Mouse (Mus musculus) limb, embryonic 10.5 days (tissue): ENCODE results near the gene Itga11. TPM values are rescaled to one million over a fixed set of nuclear protein-coding genes. Genes with fewer than 3 reads are reported as not detected.
"Not testable (repeated sequence)": the region's sequence is repeated elsewhere in the genome, so short reads cannot be mapped to it uniquely, and the experiment has no call there.

Experiments used
- DNase-seq: peaks from one replicate; pipeline ENCODE4 v3.0.0-alpha.2; 2017; ENCODE audit warnings: low spot score
- H3K27ac ChIP-seq: fragments of 300-500 bp; sonication (generic); 2 replicates; pipeline ENCODE4 v1.5.1; 2016; ENCODE audit warnings: mild to moderate bottlenecking
- H3K27me3 ChIP-seq: fragments of 300-500 bp; sonication (generic); 2 replicates; pipeline ENCODE4 v1.6.1; 2016; ENCODE audit warnings: low read depth, mild to moderate bottlenecking; ENCODE audit not compliant: poor library complexity, severe bottlenecking
- H3K36me3 ChIP-seq: fragments of 300-500 bp; sonication (generic); 2 replicates; pipeline ENCODE4 v1.6.1; 2016; ENCODE audit warnings: mild to moderate bottlenecking, moderate library complexity
- H3K4me1 ChIP-seq: fragments of 300-500 bp; sonication (generic); 2 replicates; pipeline ENCODE4 v1.6.1; 2016
- H3K4me3 ChIP-seq: fragments of 300-500 bp; sonication (generic); 2 replicates; pipeline ENCODE4 v1.5.1; 2016; ENCODE audit warnings: mild to moderate bottlenecking, moderate library complexity
- H3K9me3 ChIP-seq: fragments of 300-500 bp; sonication (generic); replicated peaks from 2 replicates; pipeline ENCODE4 v1.6.1; 2016; ENCODE audit warnings: mild to moderate bottlenecking
- WGBS: fragments of 180-500 bp; shearing (Covaris S2); methylation state at CpG from one replicate; pipeline ENCODE4 v1.1.7; 2016; 5-methylcytosine and 5-hydroxymethylcytosine counted together
- polyA plus RNA-seq: library from polyadenylated mRNA; unstranded; fragments of >200 nt; fragmentation: Nextera tagmentation; extraction: Ambion mirVana; gene quantifications from 2 replicates; pipeline ENCODE4 v1.2.1, GENCODE M21; 2016

Itga11 gene
- polyA plus RNA-seq, 1 experiment from 2014 or later = 2.2 TPM

GRCm38 (mm10) chr9:62659026-62659425, 18.6 kb upstream of the Itga11 start:
- Histone ChIP-seq H3K4me3 (no peak overlapping the region), H3K27ac (no peak overlapping the region), H3K27me3 (no peaks in the 10 kb centered on the region), H3K9me3 (no peaks in the 10 kb centered on the region), H3K4me1 (peaks cover 10% of the 10 kb centered on the region), H3K36me3 (no peaks in the 10 kb centered on the region)
- no peak for DNase-seq
- WGBS = 86% methylated on average over 4 of the region's 4 CpGs

GRCm38 (mm10) chr9:62660971-62661370, 16.7 kb upstream of the Itga11 start:
- 94% methylated on average over 9 of the region's 9 CpGs for WGBS
- not testable (repeated sequence) for H3K9me3 ChIP-seq, H3K27ac ChIP-seq, H3K27me3 ChIP-seq, H3K36me3 ChIP-seq, DNase-seq, H3K4me3 ChIP-seq
- peaks cover 12% of the 10 kb centered on the region for H3K4me1 ChIP-seq

GRCm38 (mm10) chr9:62663443-62663842, 14.2 kb upstream of the Itga11 start:
- Histone ChIP-seq H3K27ac (no peak overlapping the region), H3K27me3 (no peaks in the 10 kb centered on the region), H3K9me3 (no peaks in the 10 kb centered on the region), H3K36me3 (no peaks in the 10 kb centered on the region), H3K4me3 (no peak overlapping the region), H3K4me1 (peaks cover 12% of the 10 kb centered on the region)
- no peak for DNase-seq
- WGBS = 33% methylated on average over 2 of the region's 2 CpGs

- WGBS = 62% methylated on average over 10 of the region's 10 CpGs
- no peaks in the 10 kb centered on the region for H3K27me3 ChIP-seq
- H3K27ac ChIP-seq = no peak overlapping the region
- no peaks in the 10 kb centered on the region for H3K36me3 ChIP-seq
- H3K9me3 ChIP-seq = no peaks in the 10 kb centered on the region
- no peak for DNase-seq
- H3K4me3 ChIP-seq = no peak overlapping the region
- peaks cover 12% of the 10 kb centered on the region for H3K4me1 ChIP-seq
These were observed 13.4 kb upstream of the Itga11 start for GRCm38 (mm10) chr9:62664115-62664725.

- Histone ChIP-seq H3K27me3 (no peaks in the 10 kb centered on the region), H3K4me3 (no peak overlapping the region), H3K4me1 (peaks cover 12% of the 10 kb centered on the region), H3K27ac (no peak overlapping the region), H3K36me3 (no peaks in the 10 kb centered on the region), H3K9me3 (no peaks in the 10 kb centered on the region)
- WGBS = 71% methylated on average over 4 of the region's 4 CpGs
- DNase-seq = no peak
These were observed 11.7 kb upstream of the Itga11 start for GRCm38 (mm10) chr9:62665892-62666291.

- no peak overlapping the region for H3K4me3 ChIP-seq
- H3K27ac ChIP-seq = no peak overlapping the region
- WGBS = 90% methylated on average over 4 of the region's 4 CpGs
These were observed 9.1 kb upstream of the Itga11 start for GRCm38 (mm10) chr9:62668503-62668902.

GRCm38 (mm10) chr9:62673241-62673640, 4.4 kb upstream of the Itga11 start:
- Histone ChIP-seq H3K4me3 (no peak overlapping the region), H3K27me3 (peaks cover 28% of the 10 kb centered on the region), H3K9me3 (no peaks in the 10 kb centered on the region), H3K36me3 (no peaks in the 10 kb centered on the region), H3K4me1 (peaks cover 14% of the 10 kb centered on the region), H3K27ac (no peak overlapping the region)
- no peak for DNase-seq
- WGBS = 89% methylated on average over 7 of the region's 7 CpGs

More at GRCm38 (mm10) chr9:62668503-62668902, 9.1 kb upstream of the Itga11 start:
- no peaks in the 10 kb centered on the region for H3K27me3 ChIP-seq
- peaks cover 10% of the 10 kb centered on the region for H3K4me1 ChIP-seq
- H3K9me3 ChIP-seq = no peaks in the 10 kb centered on the region
- no peak for DNase-seq
- H3K36me3 ChIP-seq = no peaks in the 10 kb centered on the region

GRCm38 (mm10) chr9:62675172-62675571, 2.5 kb upstream of the Itga11 start:
- 87% methylated on average over 1 of the region's 1 CpGs for WGBS
- DNase-seq = no peak
- Histone ChIP-seq H3K36me3 (no peaks in the 10 kb centered on the region), H3K9me3 (no peaks in the 10 kb centered on the region), H3K4me1 (peaks cover 31% of the 10 kb centered on the region), H3K27me3 (peaks cover 47% of the 10 kb centered on the region), H3K4me3 (no peak overlapping the region), H3K27ac (no peak overlapping the region)

GRCm38 (mm10) chr9:62678550-62679155, 1.0 kb downstream of the Itga11 start:
- Histone ChIP-seq H3K9me3 (no peaks in the 10 kb centered on the region), H3K4me1 (peaks cover 34% of the 10 kb centered on the region), H3K4me3 (peak overlapping the region; percentile 58), H3K36me3 (no peaks in the 10 kb centered on the region), H3K27ac (peak overlapping the region; percentile 81), H3K27me3 (peaks cover 66% of the 10 kb centered on the region)
- 6% methylated on average over 22 of the region's 22 CpGs for WGBS
- peak; percentile 66 for DNase-seq

- no peak overlapping the region for H3K27ac ChIP-seq
- no peak for DNase-seq
- H3K4me3 ChIP-seq = peak overlapping the region; percentile 58; the same call in 1 of the 2 replicates
- peaks cover 69% of the 10 kb centered on the region for H3K27me3 ChIP-seq
- H3K9me3 ChIP-seq = no peaks in the 10 kb centered on the region
- 73% methylated on average over 4 of the region's 4 CpGs for WGBS
- no peaks in the 10 kb centered on the region for H3K36me3 ChIP-seq
- peaks cover 34% of the 10 kb centered on the region for H3K4me1 ChIP-seq
These were observed 1.8 kb downstream of the Itga11 start for GRCm38 (mm10) chr9:62679398-62679797.

GRCm38 (mm10) chr9:62684311-62684710, 6.7 kb downstream of the Itga11 start:
- 87% methylated on average over 7 of the region's 7 CpGs for WGBS
- Histone ChIP-seq H3K4me3 (no peak overlapping the region), H3K9me3 (no peaks in the 10 kb centered on the region), H3K36me3 (no peaks in the 10 kb centered on the region), H3K27me3 (peaks cover 32% of the 10 kb centered on the region), H3K27ac (no peak overlapping the region), H3K4me1 (peaks cover 9% of the 10 kb centered on the region; the same call in 1 of the 2 replicates)
- no peak for DNase-seq

- Histone ChIP-seq H3K9me3 (no peaks in the 10 kb centered on the region), H3K4me1 (0 out of 2 replicates have a peak, but pooled peaks cover 2% of the 10 kb centered on the region), H3K27ac (no peak overlapping the region), H3K27me3 (no peaks in the 10 kb centered on the region), H3K4me3 (no peak overlapping the region), H3K36me3 (no peaks in the 10 kb centered on the region)
- DNase-seq = no peak
- WGBS = 91% methylated on average over 10 of the region's 10 CpGs
These were observed 12.1 kb downstream of the Itga11 start for GRCm38 (mm10) chr9:62689748-62690147.

GRCm38 (mm10) chr9:62694054-62694453, 16.4 kb downstream of the Itga11 start:
- no peaks in the 10 kb centered on the region for H3K27me3 ChIP-seq
- H3K4me3 ChIP-seq = no peak overlapping the region
- no peak for DNase-seq
- no peaks in the 10 kb centered on the region for H3K9me3 ChIP-seq
- peaks cover 12% of the 10 kb centered on the region for H3K4me1 ChIP-seq
- H3K36me3 ChIP-seq = no peaks in the 10 kb centered on the region
- H3K27ac ChIP-seq = no peak overlapping the region
- WGBS = 94% methylated on average over 5 of the region's 5 CpGs
